Mouse (Mus musculus) midbrain, embryonic 11.5 days (tissue): ENCODE measurements around the gene Jup. TPM values are rescaled to one million over a fixed set of nuclear protein-coding genes. Genes with fewer than 3 reads are reported as not detected.
A peak's percentile ranks its signal among the peaks of the same experiment; 100 is the strongest.

Experiments
- ATAC-seq: fragments of 200-750 bp; cut with Nextera tagmentation; 2 replicates; pipeline ENCODE4 v1.8.0; 2017; ENCODE audit warnings: moderate TSS enrichment, moderate library complexity; ENCODE audit not compliant: low FRiP score
- DNase-seq: peaks from one replicate; pipeline ENCODE4 v3.0.0; 2015; ENCODE audit warnings: low spot score; ENCODE audit errors: missing footprints
- H3K27ac ChIP-seq: fragments of 300-500 bp; sonication (generic); 2 replicates; pipeline ENCODE4 v1.5.1; 2014; ENCODE audit warnings: low read depth, low read length
- H3K27me3 ChIP-seq: fragments of 300-500 bp; sonication (generic); 2 replicates; pipeline ENCODE4 v1.6.1; 2014; ENCODE audit warnings: mild to moderate bottlenecking, low read length, moderate library complexity, mixed read lengths; ENCODE audit not compliant: control insufficient read depth, insufficient read depth
- H3K36me3 ChIP-seq: fragments of 300-500 bp; sonication (generic); 2 replicates; pipeline ENCODE4 v1.6.1; 2014; ENCODE audit warnings: mild to moderate bottlenecking, low read length, moderate library complexity, mixed read lengths; ENCODE audit not compliant: control insufficient read depth, insufficient read depth
- H3K4me1 ChIP-seq: fragments of 300-500 bp; sonication (generic); 2 replicates; pipeline ENCODE4 v1.6.1; 2014; ENCODE audit warnings: low read length; ENCODE audit not compliant: control insufficient read depth, insufficient read depth
- H3K4me2 ChIP-seq: fragments of 300-500 bp; sonication (generic); 2 replicates; pipeline ENCODE4 v1.6.1; 2014; ENCODE audit warnings: mild to moderate bottlenecking, moderate library complexity
- H3K4me3 ChIP-seq: fragments of 300-500 bp; sonication (generic); 2 replicates; pipeline ENCODE4 v1.5.1; 2014; ENCODE audit warnings: low read depth, low read length
- H3K9ac ChIP-seq: fragments of 300-500 bp; sonication (generic); 2 replicates; pipeline ENCODE4 v1.6.1; 2014; ENCODE audit warnings: low read length
- H3K9me3 ChIP-seq: fragments of 300-500 bp; sonication (generic); 2 replicates; pipeline ENCODE4 v1.6.1; 2016; ENCODE audit warnings: low read length; ENCODE audit not compliant: control insufficient read depth
- WGBS: fragments of 180-500 bp; shearing (Covaris S2); extraction: QIAGEN DNeasy Blood & Tissue Kit; methylation state at CpG from one replicate; pipeline ENCODE4 v1.1.7; 2014; 5-methylcytosine and 5-hydroxymethylcytosine counted together
- polyA plus RNA-seq: library from polyadenylated mRNA; unstranded; fragments of >200 nt; fragmentation: Nextera tagmentation; extraction: Ambion mirVana; gene quantifications from 2 replicates; pipeline ENCODE4 v1.2.1, GENCODE M21; 2014

The Jup gene
- polyA plus RNA-seq, 1 experiment from 2014 or later, result 25.2 TPM

DNA sequence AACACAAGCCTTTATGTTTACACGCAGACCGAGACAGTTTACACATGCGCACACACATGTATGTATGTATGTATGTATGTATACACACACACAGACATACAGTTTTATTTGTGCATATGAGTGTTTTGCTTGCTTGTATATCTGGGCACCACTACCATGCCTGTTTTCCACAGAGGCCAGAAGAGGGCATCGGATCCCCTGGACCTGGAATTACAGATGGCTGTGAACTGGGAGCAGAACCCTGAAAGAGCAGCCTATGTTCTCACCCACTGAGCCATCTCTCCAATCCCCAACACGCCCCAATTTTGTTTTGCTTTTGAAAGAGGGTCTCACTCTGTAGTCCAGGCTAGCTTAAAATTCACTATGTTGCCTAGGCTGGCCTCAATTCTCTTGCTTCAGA lies 40.2 kb downstream of the Jup start:
- Histone ChIP-seq H3K27ac (no peak overlapping the region), H3K9me3 (no peaks in the 10 kb centered on the region), H3K4me1 (peaks cover 7% of the 10 kb centered on the region), H3K36me3 (no peaks in the 10 kb centered on the region), H3K4me2 (no peak overlapping the region), H3K9ac (no peak overlapping the region), H3K27me3 (peaks cover 3% of the 10 kb centered on the region; the same call in 1 of the 2 replicates), H3K4me3 (no peak overlapping the region)
- WGBS, result 50% methylated on average over 5 of the region's 5 CpGs
- DNase-seq (no peak), ATAC-seq (no peak)

DNA sequence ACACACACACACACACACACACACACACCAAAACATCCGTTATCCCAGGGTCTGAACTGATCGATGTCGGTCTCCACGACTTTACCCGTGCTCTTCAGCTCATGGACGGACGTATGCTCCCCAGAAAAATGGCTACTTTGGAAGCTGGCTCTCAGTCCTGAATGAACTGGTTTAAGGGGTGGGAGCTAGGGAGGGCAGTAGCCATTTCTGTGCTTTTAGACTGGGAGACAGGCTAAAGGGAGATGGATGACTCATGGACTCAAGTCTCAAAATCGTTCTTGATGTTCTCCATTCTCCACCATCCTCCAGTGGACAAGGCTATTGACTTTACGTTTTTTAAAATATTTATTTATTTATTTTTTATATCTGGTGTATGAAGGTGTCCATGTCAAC lies 40.7 kb downstream of the Jup start:
- Histone ChIP-seq H3K9ac (peak overlapping the region; percentile 73), H3K36me3 (no peaks in the 10 kb centered on the region)

DNA sequence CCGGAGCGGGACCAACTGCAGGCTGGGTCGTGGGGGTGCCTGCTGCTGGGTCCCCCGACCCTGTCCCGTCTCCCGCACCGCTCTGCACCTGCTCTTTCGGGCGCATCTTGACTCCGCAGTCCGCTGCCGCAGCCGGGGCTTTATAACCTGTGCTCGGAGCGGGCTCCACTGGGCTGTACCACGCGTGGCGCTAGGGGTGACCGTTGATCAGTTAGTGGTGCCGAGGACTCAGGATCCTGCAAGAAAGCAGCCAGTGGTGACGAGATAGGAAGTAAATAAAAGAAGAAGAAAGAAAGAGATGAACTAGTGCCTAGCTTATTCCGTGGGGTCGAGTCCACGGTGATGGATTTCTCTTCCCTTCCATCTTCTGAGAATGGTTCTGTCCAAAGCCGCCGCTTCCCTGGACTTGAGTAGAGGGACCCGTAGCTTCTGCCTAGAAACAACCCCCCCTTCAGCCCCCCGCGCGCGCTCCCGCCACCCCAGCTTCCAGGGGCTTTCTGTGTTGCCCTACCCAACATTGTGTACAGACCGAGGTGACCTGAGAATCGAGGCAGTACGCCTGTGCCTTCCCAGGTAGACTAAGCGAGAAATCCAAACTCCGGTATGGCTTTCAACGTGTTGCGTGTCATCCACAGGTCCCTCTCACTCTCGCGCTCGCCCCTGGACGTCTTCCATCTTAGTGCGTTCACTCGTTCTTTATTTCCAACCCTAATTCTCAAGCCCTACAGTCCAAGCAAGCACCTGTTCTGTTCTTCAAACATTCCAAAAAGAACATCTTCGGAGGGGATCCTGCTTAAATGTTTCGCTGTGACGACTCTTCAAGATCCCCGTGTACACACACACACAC lies 41.4 kb downstream of the Jup start, which contains the start of gene Hap1:
TSS of gene Hap1 (minus strand) at position 157 of the 847 bp plus-strand sequence.
- Histone ChIP-seq H3K4me3 (peak within 1 kb of the TSS; percentile 76), H3K36me3 (no peaks in the 10 kb centered on the region), H3K4me2 (peak within 1 kb of the TSS; percentile 99), H3K4me1 (peaks cover 7% of the 10 kb centered on the region), H3K9me3 (no peaks in the 10 kb centered on the region), H3K9ac (peak within 1 kb of the TSS; percentile 73), H3K27me3 (peaks cover 3% of the 10 kb centered on the region; the same call in 1 of the 2 replicates), H3K27ac (no peak within 1 kb of the TSS)
- ATAC-seq, result peak; percentile 78
- peak; percentile 98 for DNase-seq
- 1% methylated on average over 49 of the region's 49 CpGs for WGBS

More for the DNA sequence above, 40.7 kb downstream of the Jup start:
- 18% methylated on average over 9 of the region's 9 CpGs for WGBS
- no peaks in the 10 kb centered on the region for H3K9me3 ChIP-seq
- H3K4me1 ChIP-seq, result peaks cover 7% of the 10 kb centered on the region
- H3K4me3 ChIP-seq, result peak overlapping the region; percentile 76
- H3K4me2 ChIP-seq, result peak overlapping the region; percentile 99
- peaks cover 3% of the 10 kb centered on the region; the same call in 1 of the 2 replicates for H3K27me3 ChIP-seq
- DNase-seq (no peak), ATAC-seq (no peak)
- H3K27ac ChIP-seq, result no peak overlapping the region

DNA sequence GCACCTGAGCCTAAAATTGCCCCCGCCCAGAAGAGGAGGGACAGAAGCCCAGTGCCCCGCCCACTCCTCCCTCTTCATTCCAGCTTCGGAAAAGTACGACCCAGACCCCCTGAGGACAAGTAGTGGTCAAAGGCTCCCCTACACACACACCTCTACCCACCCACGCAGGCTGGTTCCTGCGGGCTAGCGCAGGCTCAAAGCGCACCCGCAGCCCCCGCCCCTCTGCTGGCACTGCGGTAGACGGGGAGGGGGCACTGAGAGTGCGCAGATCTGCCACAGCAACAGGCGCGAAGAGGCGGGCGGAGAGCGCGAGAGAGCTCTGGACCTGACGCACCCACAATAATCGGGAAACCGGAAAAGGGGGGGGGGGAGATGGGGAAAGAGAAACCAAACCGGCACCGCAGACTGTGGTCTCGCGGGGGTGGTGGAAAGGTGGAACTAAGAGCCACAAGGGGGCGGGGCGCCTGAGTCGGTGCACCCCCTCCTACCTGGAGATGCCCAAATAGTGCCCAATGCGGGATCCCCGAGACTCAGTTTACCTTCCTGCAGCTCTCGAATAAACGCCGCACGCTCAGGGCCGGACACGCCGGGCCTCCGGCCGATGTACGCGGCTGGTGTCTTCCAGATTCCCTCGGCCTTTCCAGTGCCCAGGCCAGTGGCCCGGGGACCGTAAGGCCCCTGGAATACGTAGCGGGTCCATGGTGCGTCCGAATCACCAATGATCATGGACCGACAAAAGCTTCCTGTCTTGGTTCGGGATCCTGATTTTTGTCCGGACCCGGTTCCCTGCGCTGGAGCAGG lies 42.2 kb downstream of the Jup start:
- H3K27ac ChIP-seq, result no peak overlapping the region
- WGBS, result under 1% methylated on average over 54 of the region's 54 CpGs
- H3K36me3 ChIP-seq, result no peaks in the 10 kb centered on the region
- peak overlapping the region; percentile 99 for H3K4me2 ChIP-seq
- peak overlapping the region; percentile 76 for H3K4me3 ChIP-seq
- H3K4me1 ChIP-seq, result peaks cover 7% of the 10 kb centered on the region
- no peaks in the 10 kb centered on the region for H3K9me3 ChIP-seq
- H3K9ac ChIP-seq, result peak overlapping the region; percentile 73
- DNase-seq (peak; percentile 94), ATAC-seq (peak; percentile 54)
- peaks cover under 1% of the 10 kb centered on the region; the same call in 1 of the 2 replicates for H3K27me3 ChIP-seq

DNA sequence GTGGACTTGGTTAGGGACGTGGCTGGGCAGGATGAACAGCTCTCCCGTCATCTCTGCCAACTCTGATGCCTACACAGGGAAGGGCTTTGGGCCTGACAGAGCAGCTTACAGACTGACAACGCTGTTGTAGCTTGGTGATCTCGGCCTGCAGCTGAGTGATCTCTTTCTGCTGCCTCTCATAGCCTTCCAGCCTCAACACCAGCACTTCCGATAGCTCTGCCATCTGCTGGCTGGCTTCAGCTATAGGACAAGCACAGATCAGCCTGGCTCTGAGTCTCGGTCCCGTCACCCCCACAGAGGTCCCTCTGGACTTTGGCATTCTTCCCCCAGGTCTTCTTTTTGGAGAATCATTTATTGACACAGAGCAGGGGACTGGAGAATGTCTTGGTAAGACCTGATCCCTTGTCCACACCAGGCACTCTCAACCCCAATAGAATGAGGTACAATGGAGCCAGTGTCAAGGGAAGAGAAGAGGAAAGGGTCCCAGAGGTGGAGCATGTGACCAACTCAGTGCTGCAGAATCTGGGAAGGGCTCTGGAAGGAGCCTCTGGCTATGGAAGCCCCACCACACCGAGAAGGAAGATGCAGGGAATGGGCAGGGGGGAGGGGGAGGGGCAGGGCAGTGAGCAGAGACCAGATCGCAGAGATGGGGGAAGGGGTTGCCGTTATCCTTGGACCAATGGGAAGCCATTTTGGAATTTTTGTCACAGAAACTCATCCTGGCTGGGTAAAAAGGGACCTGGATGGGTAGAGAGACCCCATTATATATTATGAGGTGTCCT lies 45.3 kb downstream of the Jup start:
- no peaks in the 10 kb centered on the region; the same call in 1 of the 2 replicates for H3K27me3 ChIP-seq
- ATAC-seq (no peak), DNase-seq (peak; percentile 88)
- peaks cover 7% of the 10 kb centered on the region for H3K4me1 ChIP-seq
- H3K4me3 ChIP-seq, result no peak overlapping the region
- WGBS, result 39% methylated on average over 10 of the region's 10 CpGs
- no peak overlapping the region for H3K4me2 ChIP-seq
- H3K36me3 ChIP-seq, result peaks cover 2% of the 10 kb centered on the region; the same call in 1 of the 2 replicates
- no peak overlapping the region for H3K9ac ChIP-seq
- no peaks in the 10 kb centered on the region for H3K9me3 ChIP-seq
- H3K27ac ChIP-seq, result no peak overlapping the region

DNA sequence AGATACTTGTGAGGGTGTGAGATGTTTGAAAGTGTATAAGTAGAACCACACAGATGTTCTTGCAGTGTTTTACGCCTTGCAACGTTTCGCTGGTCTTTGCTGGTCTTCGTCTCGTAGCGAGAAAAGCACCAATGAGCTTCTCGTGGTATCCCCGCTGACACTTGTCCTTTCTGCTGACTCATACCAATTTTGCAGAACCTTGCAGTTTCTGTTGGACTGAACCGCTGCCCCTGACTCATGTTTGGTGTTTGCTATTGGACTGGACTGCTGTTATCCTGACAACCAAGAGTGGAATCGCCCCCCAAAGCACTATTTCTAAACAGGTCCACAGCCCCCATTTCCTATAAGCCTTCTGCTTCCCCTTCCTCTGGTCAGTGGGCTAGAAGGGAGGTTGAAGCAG lies 53.3 kb downstream of the Jup start:
- no peak overlapping the region for H3K4me2 ChIP-seq
- H3K4me3 ChIP-seq, result no peak overlapping the region
- DNase-seq (peak; percentile 41), ATAC-seq (no peak)
- no peak overlapping the region for H3K9ac ChIP-seq
- H3K4me1 ChIP-seq, result no peaks in the 10 kb centered on the region
- 94% methylated on average over 10 of the region's 10 CpGs for WGBS
- no peaks in the 10 kb centered on the region for H3K27me3 ChIP-seq
- no peaks in the 10 kb centered on the region for H3K9me3 ChIP-seq
- H3K36me3 ChIP-seq, result peaks cover 2% of the 10 kb centered on the region; the same call in 1 of the 2 replicates
- H3K27ac ChIP-seq, result no peak overlapping the region

DNA sequence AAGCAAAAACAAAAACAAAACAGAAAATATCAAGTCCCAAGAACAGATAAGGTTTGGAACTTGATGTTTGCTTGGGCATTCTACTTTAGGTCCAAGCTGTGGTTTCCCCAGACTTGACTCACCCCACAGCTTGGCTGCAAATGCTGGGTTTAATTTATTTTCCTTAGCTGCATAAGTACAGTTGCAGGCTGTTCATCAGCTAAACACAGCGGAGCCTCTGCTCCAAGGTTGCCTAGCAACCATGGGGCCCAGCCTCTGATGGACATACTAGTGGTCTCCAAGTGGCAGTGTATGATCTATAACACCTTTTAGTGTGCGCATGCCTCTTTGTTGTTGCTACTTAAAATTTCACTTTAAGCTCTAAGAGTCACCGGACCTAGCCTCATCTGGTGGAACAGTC lies 61.8 kb downstream of the Jup start:
- no peak overlapping the region for H3K9ac ChIP-seq
- peaks cover 2% of the 10 kb centered on the region; the same call in 1 of the 2 replicates for H3K4me1 ChIP-seq
- ATAC-seq, result 0 out of 2 replicates have a peak, but pooled peaks have one; percentile 54
- no peak overlapping the region for H3K4me2 ChIP-seq
- H3K27me3 ChIP-seq, result no peaks in the 10 kb centered on the region
- H3K36me3 ChIP-seq, result no peaks in the 10 kb centered on the region
- DNase-seq, result no peak
- no peaks in the 10 kb centered on the region for H3K9me3 ChIP-seq
- WGBS, result 78% methylated on average over 3 of the region's 3 CpGs
- H3K4me3 ChIP-seq, result no peak overlapping the region
- H3K27ac ChIP-seq, result no peak overlapping the region

DNA sequence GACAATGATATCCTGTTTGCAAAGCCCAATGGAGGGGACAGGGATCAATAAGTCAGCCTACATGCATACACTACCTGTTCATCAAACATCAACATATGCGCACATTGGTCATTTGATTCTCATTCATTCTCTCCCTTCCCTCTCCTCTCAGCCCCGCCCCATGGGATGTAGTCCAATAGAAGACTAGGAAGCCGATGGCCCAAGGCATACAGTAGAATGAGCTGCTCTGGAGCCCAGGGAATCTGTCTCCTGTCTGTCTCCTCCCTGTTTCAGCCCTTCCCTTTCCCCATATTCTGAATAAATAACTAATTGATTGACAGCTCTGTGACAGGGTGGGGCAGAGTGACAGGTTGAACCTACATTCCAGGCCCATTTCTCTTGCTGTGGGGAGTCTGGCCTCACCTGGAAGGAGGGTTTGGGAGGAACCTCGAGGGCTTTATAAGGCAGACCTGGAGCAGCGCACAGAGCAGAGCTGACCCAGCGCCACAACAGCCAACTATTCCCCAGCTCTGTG lies 63.6 kb downstream of the Jup start, which contains the start of gene Gast:
TSS of gene Gast (plus strand) at position 464 of the 514 bp plus-strand sequence.
- ATAC-seq (no peak), DNase-seq (no peak)
- Histone ChIP-seq H3K9ac (no peak within 1 kb of the TSS), H3K9me3 (no peaks in the 10 kb centered on the region), H3K4me3 (no peak within 1 kb of the TSS), H3K27me3 (no peaks in the 10 kb centered on the region), H3K36me3 (no peaks in the 10 kb centered on the region), H3K4me1 (peaks cover 2% of the 10 kb centered on the region; the same call in 1 of the 2 replicates), H3K4me2 (no peak within 1 kb of the TSS), H3K27ac (0 out of 2 replicates have a peak within 1 kb of the TSS, but pooled peaks have one; percentile 6)
- WGBS, result 87% methylated on average over 6 of the region's 6 CpGs
